Mouse (Mus musculus): ENCODE measurements around the gene Ddost. TPM values are rescaled to one million over a fixed set of nuclear protein-coding genes. Genes with fewer than 3 reads are reported as not detected.
A peak's percentile ranks its signal among the peaks of the same experiment; 100 is the strongest.

Gene Ddost
- polyA plus RNA-seq, 1 experiment from 2014 or later = 386 TPM

GRCm38 (mm10) chr4:138292028-138292427 is 12.5 kb upstream of the Ddost start:
- no peak for ATAC-seq (replicated peaks; ENCODE audit: low FRiP score)
- Histone ChIP-seq H3K4me3 (replicated peaks) (no peak overlapping the region), H3K36me3 (no peaks in the 10 kb centered on the region), H3K4me1 (peaks cover 11% of the 10 kb centered on the region; the same call in 1 of the 2 replicates), H3K4me2 (no peak overlapping the region), H3K27me3 (no peaks in the 10 kb centered on the region), H3K9me3 (replicated peaks) (no peaks in the 10 kb centered on the region), H3K27ac (peak overlapping the region; percentile 45; the same call in 1 of the 2 replicates), H3K9ac (no peak overlapping the region)
- 89% methylated on average over 13 of the region's 13 CpGs for WGBS

- H3K36me3 ChIP-seq = no peaks in the 10 kb centered on the region
- H3K27ac ChIP-seq = no peak overlapping the region
- H3K4me1 ChIP-seq = peaks cover 11% of the 10 kb centered on the region; the same call in 1 of the 2 replicates
- no peak overlapping the region for H3K9ac ChIP-seq
- ATAC-seq (replicated peaks; ENCODE audit: low FRiP score) = no peak
- H3K4me3 ChIP-seq (replicated peaks) = no peak overlapping the region
- H3K4me2 ChIP-seq = no peak overlapping the region
- WGBS = 70% methylated on average over 18 of the region's 18 CpGs
- H3K9me3 ChIP-seq (replicated peaks) = no peaks in the 10 kb centered on the region
- H3K27me3 ChIP-seq = no peaks in the 10 kb centered on the region
These were observed 11.1 kb upstream of the Ddost start for GRCm38 (mm10) chr4:138293261-138293948.

- no peak for ATAC-seq (replicated peaks; ENCODE audit: low FRiP score)
- no peak overlapping the region for H3K4me3 ChIP-seq (replicated peaks)
- H3K9me3 ChIP-seq (replicated peaks) = no peaks in the 10 kb centered on the region
- 81% methylated on average over 12 of the region's 14 CpGs for WGBS
- no peak overlapping the region for H3K9ac ChIP-seq
- no peak overlapping the region for H3K4me2 ChIP-seq
- peaks cover 11% of the 10 kb centered on the region; the same call in 1 of the 2 replicates for H3K4me1 ChIP-seq
- no peaks in the 10 kb centered on the region for H3K27me3 ChIP-seq
- H3K27ac ChIP-seq = no peak overlapping the region
- H3K36me3 ChIP-seq = no peaks in the 10 kb centered on the region
These were observed 10.5 kb upstream of the Ddost start for GRCm38 (mm10) chr4:138293949-138294550.

GRCm38 (mm10) chr4:138301271-138301780 is 3.2 kb upstream of the Ddost start:
- Histone ChIP-seq H3K27me3 (no peaks in the 10 kb centered on the region), H3K36me3 (no peaks in the 10 kb centered on the region), H3K4me3 (replicated peaks) (no peak overlapping the region), H3K9ac (no peak overlapping the region), H3K4me2 (no peak overlapping the region), H3K4me1 (peaks cover 24% of the 10 kb centered on the region), H3K27ac (no peak overlapping the region), H3K9me3 (replicated peaks) (no peaks in the 10 kb centered on the region)
- WGBS = 77% methylated on average over 10 of the region's 10 CpGs
- ATAC-seq (replicated peaks; ENCODE audit: low FRiP score) = no peak

GRCm38 (mm10) chr4:138303011-138303410 is 1.5 kb upstream of the Ddost start:
- H3K9me3 ChIP-seq (replicated peaks) = no peaks in the 10 kb centered on the region
- ATAC-seq (replicated peaks; ENCODE audit: low FRiP score) = no peak
- H3K4me2 ChIP-seq = peak overlapping the region; percentile 89; the same call in 1 of the 2 replicates
- H3K27ac ChIP-seq = no peak overlapping the region
- H3K9ac ChIP-seq = no peak overlapping the region
- H3K4me1 ChIP-seq = peaks cover 34% of the 10 kb centered on the region
- peak overlapping the region; percentile 99; the same call in 1 of the 2 replicates for H3K4me3 ChIP-seq (replicated peaks)
- WGBS = 91% methylated on average over 3 of the region's 3 CpGs
- H3K36me3 ChIP-seq = peaks cover 17% of the 10 kb centered on the region
- no peaks in the 10 kb centered on the region for H3K27me3 ChIP-seq

- Histone ChIP-seq H3K27ac (peak overlapping the region; percentile 81), H3K36me3 (peaks cover 24% of the 10 kb centered on the region), H3K9ac (peak overlapping the region; percentile 78), H3K9me3 (replicated peaks) (no peaks in the 10 kb centered on the region), H3K4me1 (peaks cover 34% of the 10 kb centered on the region), H3K4me2 (peak overlapping the region; percentile 89), H3K27me3 (no peaks in the 10 kb centered on the region), H3K4me3 (replicated peaks) (peak overlapping the region; percentile 99)
- WGBS = 12% methylated on average over 18 of the region's 18 CpGs
- ATAC-seq (replicated peaks; ENCODE audit: low FRiP score) = no peak
These were observed 788 bp upstream of the Ddost start for GRCm38 (mm10) chr4:138303742-138304141.

GRCm38 (mm10) chr4:138307025-138307424 is 2.5 kb downstream of the Ddost start:
- peaks cover 55% of the 10 kb centered on the region for H3K36me3 ChIP-seq
- no peak overlapping the region for H3K27ac ChIP-seq
- H3K9ac ChIP-seq = no peak overlapping the region
- H3K4me1 ChIP-seq = peaks cover 34% of the 10 kb centered on the region
- no peak for ATAC-seq (replicated peaks; ENCODE audit: low FRiP score)
- no peaks in the 10 kb centered on the region for H3K27me3 ChIP-seq
- H3K4me2 ChIP-seq = no peak overlapping the region
- H3K9me3 ChIP-seq (replicated peaks) = no peaks in the 10 kb centered on the region
- WGBS = 98% methylated on average over 3 of the region's 3 CpGs
- H3K4me3 ChIP-seq (replicated peaks) = no peak overlapping the region

GRCm38 (mm10) chr4:138307739-138308138 is 3.2 kb downstream of the Ddost start:
- Histone ChIP-seq H3K4me3 (replicated peaks) (no peak overlapping the region), H3K9me3 (replicated peaks) (no peaks in the 10 kb centered on the region), H3K27ac (no peak overlapping the region), H3K9ac (no peak overlapping the region), H3K4me2 (no peak overlapping the region), H3K36me3 (peaks cover 62% of the 10 kb centered on the region), H3K27me3 (no peaks in the 10 kb centered on the region), H3K4me1 (peaks cover 34% of the 10 kb centered on the region)
- no peak for ATAC-seq (replicated peaks; ENCODE audit: low FRiP score)
- WGBS = 93% methylated on average over 12 of the region's 12 CpGs

GRCm38 (mm10) chr4:138310311-138310910 is 5.9 kb downstream of the Ddost start:
- H3K27ac ChIP-seq = no peak overlapping the region
- no peak overlapping the region for H3K9ac ChIP-seq
- H3K4me3 ChIP-seq (replicated peaks) = no peak overlapping the region
- WGBS = 94% methylated on average over 19 of the region's 19 CpGs
- no peaks in the 10 kb centered on the region for H3K27me3 ChIP-seq
- no peak for ATAC-seq (replicated peaks; ENCODE audit: low FRiP score)
- H3K9me3 ChIP-seq (replicated peaks) = no peaks in the 10 kb centered on the region
- peaks cover 16% of the 10 kb centered on the region for H3K4me1 ChIP-seq
- peaks cover 89% of the 10 kb centered on the region for H3K36me3 ChIP-seq
- H3K4me2 ChIP-seq = no peak overlapping the region

- 62% methylated on average over 8 of the region's 8 CpGs for WGBS
- peaks cover 8% of the 10 kb centered on the region; the same call in 1 of the 2 replicates for H3K4me1 ChIP-seq
- H3K9me3 ChIP-seq (replicated peaks) = no peaks in the 10 kb centered on the region
- H3K4me2 ChIP-seq = no peak overlapping the region
- no peak overlapping the region for H3K9ac ChIP-seq
- no peaks in the 10 kb centered on the region for H3K27me3 ChIP-seq
- H3K4me3 ChIP-seq (replicated peaks) = no peak overlapping the region
- peaks cover 91% of the 10 kb centered on the region for H3K36me3 ChIP-seq
- H3K27ac ChIP-seq = no peak overlapping the region
- ATAC-seq (replicated peaks; ENCODE audit: low FRiP score) = peak; percentile 44; the same call in 1 of the 2 replicates
These were observed 7.1 kb downstream of the Ddost start for GRCm38 (mm10) chr4:138311595-138311994.

- Histone ChIP-seq H3K27ac (no peak overlapping the region), H3K4me3 (replicated peaks) (no peak overlapping the region), H3K9me3 (replicated peaks) (no peaks in the 10 kb centered on the region), H3K4me1 (peaks cover 5% of the 10 kb centered on the region; the same call in 1 of the 2 replicates), H3K9ac (no peak overlapping the region), H3K27me3 (no peaks in the 10 kb centered on the region), H3K4me2 (no peak overlapping the region), H3K36me3 (peaks cover 91% of the 10 kb centered on the region)
- 98% methylated on average over 3 of the region's 3 CpGs for WGBS
- ATAC-seq (replicated peaks; ENCODE audit: low FRiP score) = no peak
These were observed 7.6 kb downstream of the Ddost start for GRCm38 (mm10) chr4:138312105-138312504.

GRCm38 (mm10) chr4:138313021-138313420 is 8.5 kb downstream of the Ddost start:
- H3K36me3 ChIP-seq = peaks cover 90% of the 10 kb centered on the region
- 78% methylated on average over 11 of the region's 11 CpGs for WGBS

More at GRCm38 (mm10) chr4:138313021-138313420, 8.5 kb downstream of the Ddost start:
- no peaks in the 10 kb centered on the region for H3K9me3 ChIP-seq (replicated peaks)
- H3K27ac ChIP-seq = no peak overlapping the region
- no peaks in the 10 kb centered on the region for H3K4me1 ChIP-seq
- no peak overlapping the region for H3K9ac ChIP-seq
- no peak overlapping the region for H3K4me3 ChIP-seq (replicated peaks)
- no peaks in the 10 kb centered on the region for H3K27me3 ChIP-seq
- H3K4me2 ChIP-seq = no peak overlapping the region
- ATAC-seq (replicated peaks; ENCODE audit: low FRiP score) = no peak
